Mouse (Mus musculus): ENCODE results near the gene Tent5b. TPM values are rescaled to one million over a fixed set of nuclear protein-coding genes. Genes with fewer than 3 reads are reported as not detected.

Gene Tent5b
- not detected in 3 replicates for total RNA-seq (2017)

DNA sequence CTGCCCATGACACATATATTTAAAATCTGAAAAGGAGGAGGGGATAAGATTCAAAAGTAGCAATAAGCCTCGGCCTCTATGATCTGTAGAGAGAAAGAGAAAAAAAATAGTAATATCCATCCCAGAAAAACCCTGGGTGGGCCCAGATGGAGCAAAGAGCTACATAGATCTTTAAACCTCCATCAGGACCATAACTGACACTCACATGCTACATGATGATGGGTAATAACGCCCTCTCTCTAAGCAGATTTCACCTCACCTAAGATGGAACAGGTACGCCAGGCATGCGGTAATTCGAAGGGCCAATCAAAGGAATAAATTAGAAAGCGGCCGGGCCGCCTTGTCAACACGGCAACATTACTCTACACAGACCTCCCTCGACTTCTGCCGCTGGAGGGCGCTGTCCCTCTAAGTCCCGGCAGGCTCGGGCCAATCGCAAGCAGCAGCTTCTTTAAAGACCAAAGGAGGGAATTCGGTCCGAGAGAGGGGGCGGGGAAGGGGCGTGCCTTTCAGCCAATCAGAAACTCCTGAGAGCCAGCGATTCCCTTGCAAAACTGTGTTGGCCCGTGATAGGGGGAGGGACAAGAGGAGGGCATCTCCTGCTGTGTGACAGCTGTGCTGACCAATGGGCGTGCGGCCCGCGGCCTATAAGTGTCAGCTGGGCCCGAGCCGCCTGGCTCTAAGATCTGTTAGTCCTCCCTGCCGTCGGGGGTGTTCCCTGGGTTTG lies at the start of gene Tent5b:
Tent5b (plus strand) TSS at position 675 of the 727 bp plus-strand sequence.
- peak; percentile 94 for ATAC-seq (replicated peaks; ENCODE audit: insufficient number of reproducible peaks, low FRiP score, low TSS enrichment, poor library complexity, severe bottlenecking)

DNA sequence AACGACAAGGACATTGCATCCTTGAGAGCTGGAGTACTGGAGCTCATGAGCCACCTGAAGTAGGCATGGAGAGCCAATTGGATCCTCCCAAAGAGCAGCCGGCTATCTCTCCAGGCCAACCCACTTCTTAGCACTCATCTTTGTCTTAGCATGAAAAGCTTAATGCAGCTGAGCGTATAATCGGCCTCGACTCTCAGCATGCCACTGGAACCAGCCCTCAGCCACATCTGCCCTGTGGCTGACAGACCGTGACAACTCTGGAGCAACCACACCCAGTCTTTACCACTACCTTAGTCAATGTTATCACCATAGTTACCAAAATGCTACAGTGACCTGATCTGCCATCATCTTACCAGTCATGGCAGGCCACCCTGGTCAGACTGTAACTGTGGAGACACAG lies 48.4 kb upstream of the Tent5b start:
- ATAC-seq (replicated peaks; ENCODE audit: insufficient number of reproducible peaks, low FRiP score, low TSS enrichment, poor library complexity, severe bottlenecking): 0 out of 2 replicates have a peak, but pooled peaks have one; percentile 27

DNA sequence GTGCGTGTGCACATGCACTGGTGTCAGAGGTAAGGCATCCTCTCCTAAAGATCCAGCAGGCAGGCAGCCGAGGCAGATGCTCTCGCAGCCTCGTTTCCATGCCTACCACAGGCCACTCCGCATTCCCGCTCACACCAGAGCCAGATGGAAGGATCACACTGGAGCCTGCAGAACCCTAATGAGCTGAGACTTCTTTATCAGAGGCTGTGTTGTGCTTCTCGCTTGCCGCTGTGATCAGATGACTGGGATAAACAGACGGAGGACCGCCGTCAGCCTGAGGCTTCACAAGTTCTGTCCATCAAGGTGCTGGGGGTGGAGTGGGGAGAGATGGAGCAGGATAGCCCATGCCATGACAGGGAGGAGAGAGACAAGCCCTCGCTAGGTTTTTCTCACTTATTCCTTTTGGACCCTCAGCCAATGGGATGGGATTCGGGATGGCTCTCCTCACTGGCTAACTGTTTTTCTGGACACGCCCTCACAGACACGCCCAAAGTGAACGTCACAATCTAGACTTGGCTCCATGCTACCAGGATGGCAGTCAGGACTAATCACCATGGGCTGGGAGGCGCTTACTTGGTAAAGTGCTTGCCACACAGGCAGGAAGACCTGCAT lies 47.3 kb upstream of the Tent5b start:
- ATAC-seq (replicated peaks; ENCODE audit: insufficient number of reproducible peaks, low FRiP score, low TSS enrichment, poor library complexity, severe bottlenecking): no peak

DNA sequence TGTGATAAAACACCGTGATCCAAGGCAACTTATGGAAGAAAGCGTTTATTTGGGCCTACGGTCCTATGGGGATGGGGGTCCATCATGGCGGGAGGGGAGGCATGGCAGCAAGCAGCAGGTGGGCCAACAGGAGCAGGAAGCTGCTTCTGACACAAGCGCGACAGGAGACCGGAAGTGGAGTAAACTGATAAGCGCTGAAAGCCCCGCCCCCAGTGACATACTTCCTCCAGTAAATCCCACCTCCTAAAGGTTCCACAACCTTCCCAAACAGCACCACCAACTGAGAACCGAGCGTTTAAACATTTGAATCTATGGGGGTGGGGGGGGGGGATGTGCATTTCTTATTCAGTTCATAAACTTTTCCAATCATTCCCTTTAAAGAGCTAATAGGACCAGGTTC lies 44.0 kb upstream of the Tent5b start:
- no peak for ATAC-seq (replicated peaks; ENCODE audit: insufficient number of reproducible peaks, low FRiP score, low TSS enrichment, poor library complexity, severe bottlenecking)

DNA sequence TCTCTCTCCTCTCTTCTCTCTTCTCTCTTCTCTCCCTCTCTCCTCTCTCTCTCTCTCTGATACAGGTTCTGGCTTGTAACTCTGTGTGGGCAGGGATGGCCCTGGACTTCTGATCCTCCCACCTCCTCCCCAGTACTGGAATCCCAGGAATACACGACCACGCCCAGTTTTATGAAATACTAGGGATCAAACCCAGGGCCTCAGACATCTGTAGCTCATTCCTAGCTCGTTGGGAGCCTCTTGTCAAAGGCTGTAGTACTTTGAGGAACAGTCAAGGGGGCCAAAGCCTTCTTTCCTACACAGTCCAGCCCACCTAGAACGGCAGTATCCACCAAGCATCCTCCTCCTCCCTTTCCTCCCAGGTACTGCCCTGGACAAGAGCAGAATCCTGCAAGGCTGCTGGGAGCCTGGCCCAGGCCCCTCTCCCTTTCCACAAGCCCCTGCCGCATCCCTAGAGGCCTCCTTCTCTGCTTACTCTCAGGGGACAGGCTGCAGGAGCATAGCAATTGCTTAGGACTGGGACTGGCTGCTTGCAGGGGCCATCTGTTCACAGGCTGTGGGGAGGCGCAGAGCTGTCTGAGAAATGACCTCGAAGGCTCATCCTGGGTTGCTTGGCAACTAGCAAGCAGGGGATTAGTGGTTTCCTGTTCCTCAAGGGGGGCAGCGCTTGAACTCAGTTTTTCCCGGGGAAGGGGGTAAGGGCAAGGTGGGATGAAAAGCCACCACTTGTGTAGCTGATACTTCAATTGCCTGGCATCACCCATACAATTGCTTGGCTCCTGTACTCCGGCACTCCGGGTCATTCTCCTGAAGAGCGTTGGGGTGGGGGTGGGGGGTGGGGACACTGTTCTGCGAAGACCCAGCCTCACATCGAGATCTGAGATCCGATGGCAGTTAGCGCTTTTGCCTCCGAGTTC lies 40.2 kb upstream of the Tent5b start:
- no peak for ATAC-seq (replicated peaks; ENCODE audit: insufficient number of reproducible peaks, low FRiP score, low TSS enrichment, poor library complexity, severe bottlenecking)

DNA sequence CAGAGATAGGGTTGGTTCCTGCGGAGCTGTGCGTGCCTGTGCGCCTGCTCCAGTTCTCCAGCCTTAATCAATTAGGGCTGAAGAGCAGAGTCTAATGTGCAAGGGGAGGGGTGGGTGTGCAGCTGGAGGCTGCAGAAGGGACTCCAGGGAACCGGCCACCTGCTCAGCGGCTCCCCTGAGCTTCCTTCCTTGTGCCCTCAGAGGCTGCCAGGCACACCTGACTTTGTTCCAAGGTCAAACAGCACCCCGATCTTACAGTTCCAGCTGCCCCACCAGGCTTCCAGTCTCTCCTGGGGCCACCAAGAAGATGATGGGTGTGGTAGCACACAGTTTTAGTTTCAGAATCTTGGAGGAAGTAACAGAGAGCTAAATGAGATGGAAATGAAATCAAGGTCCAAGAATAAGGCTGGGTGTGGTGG lies 39.5 kb upstream of the Tent5b start:
- peak; percentile 86 for ATAC-seq (replicated peaks; ENCODE audit: insufficient number of reproducible peaks, low FRiP score, low TSS enrichment, poor library complexity, severe bottlenecking)

DNA sequence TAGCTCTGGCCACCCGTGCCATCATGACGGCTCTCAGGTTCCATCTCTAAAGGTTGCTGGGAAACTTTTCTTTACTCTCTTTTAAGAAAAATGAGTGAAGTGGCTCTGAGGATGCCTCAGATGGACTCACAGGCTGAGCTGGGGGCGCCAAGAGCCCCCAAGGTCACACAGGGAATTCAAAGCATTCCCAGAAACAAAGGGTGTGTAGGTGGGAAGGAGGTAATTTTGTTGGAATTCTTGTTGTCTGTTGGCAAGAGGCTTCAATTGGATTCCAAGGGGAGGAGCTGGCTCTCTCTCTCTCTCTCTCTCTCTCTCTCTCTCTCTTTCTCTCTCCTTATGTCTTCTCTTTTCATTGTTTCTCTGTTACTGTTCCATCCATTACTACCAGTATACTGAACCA lies 37.7 kb upstream of the Tent5b start:
- no peak for ATAC-seq (replicated peaks; ENCODE audit: insufficient number of reproducible peaks, low FRiP score, low TSS enrichment, poor library complexity, severe bottlenecking)

DNA sequence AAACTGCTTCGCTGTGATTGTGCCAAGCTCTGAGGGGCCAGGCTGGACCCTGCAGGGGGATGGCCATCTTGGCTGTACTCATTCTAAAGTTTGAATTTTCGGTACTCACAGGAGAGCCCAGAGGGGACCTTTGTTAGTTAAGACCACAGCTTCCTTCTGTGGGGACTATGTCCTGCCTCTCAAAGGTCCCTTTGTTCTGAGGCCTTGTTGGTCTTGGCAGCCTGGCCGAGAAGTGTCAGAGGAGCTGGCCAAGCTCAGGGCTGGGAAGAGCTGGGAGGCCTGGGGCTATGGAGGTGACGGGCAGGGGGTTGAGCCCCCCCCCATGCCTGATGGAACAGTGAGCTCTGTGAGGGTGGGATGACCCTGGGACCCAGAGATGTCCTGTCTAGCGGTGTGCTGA lies 36.8 kb upstream of the Tent5b start:
- no peak for ATAC-seq (replicated peaks; ENCODE audit: insufficient number of reproducible peaks, low FRiP score, low TSS enrichment, poor library complexity, severe bottlenecking)

DNA sequence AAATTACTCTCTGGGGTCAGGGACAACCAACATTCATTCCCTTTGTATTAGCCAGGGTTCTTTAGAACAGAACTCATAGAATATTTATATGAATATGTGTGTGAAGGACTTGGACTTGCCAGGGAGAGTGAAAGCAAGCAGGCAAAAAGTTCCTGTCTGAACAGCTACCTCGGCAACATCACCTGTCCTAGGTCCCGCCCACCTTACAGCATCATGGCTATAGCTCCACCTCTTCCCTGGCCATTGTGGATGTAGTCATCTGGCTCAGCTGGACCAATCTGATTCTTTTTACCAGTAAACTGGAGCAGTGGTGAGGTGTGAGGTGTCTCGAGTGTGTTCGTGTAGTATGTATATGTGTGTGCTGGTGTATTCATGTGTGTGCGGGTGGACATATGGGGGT lies 34.2 kb upstream of the Tent5b start:
- ATAC-seq (replicated peaks; ENCODE audit: insufficient number of reproducible peaks, low FRiP score, low TSS enrichment, poor library complexity, severe bottlenecking): no peak

DNA sequence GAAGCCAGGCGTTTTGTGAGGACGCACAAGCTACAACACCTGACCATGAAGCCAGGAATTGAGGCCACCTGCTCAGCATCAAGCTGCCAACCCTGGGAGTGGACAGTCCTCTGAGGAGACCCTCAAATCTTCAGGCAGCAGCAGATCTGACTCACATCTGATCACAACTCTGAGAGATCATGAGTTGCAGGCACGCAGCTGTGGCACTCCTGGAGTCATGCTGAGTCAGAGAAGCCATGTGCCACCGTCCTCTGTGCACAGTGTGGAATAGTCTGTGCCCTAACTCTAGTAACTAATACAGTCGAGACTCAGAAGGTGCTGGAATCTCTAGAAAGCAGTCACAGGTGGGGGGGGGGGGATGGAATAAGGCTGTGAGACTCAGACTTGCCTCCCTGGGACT lies 32.6 kb upstream of the Tent5b start:
- ATAC-seq (replicated peaks; ENCODE audit: insufficient number of reproducible peaks, low FRiP score, low TSS enrichment, poor library complexity, severe bottlenecking): no peak

DNA sequence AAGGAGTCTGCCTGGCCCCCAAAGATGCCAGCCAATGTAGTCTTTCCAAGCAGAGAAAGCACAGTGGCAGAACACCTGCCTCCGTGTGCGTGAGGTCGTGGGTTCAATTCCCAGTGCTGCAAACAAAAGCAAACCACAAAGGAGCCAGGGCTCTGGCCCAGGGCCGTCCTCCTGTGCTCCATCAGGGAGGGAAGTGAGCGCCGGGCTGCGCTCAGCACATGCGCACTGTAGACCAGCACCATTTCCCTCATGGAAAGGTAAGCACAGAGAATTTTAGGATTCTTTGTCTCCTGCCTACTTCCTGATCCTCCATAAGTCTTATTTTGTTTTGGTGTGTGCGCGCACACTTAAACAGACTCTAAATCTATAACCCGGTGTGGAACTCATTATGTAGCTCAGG lies 32.0 kb upstream of the Tent5b start:
- no peak for ATAC-seq (replicated peaks; ENCODE audit: insufficient number of reproducible peaks, low FRiP score, low TSS enrichment, poor library complexity, severe bottlenecking)

DNA sequence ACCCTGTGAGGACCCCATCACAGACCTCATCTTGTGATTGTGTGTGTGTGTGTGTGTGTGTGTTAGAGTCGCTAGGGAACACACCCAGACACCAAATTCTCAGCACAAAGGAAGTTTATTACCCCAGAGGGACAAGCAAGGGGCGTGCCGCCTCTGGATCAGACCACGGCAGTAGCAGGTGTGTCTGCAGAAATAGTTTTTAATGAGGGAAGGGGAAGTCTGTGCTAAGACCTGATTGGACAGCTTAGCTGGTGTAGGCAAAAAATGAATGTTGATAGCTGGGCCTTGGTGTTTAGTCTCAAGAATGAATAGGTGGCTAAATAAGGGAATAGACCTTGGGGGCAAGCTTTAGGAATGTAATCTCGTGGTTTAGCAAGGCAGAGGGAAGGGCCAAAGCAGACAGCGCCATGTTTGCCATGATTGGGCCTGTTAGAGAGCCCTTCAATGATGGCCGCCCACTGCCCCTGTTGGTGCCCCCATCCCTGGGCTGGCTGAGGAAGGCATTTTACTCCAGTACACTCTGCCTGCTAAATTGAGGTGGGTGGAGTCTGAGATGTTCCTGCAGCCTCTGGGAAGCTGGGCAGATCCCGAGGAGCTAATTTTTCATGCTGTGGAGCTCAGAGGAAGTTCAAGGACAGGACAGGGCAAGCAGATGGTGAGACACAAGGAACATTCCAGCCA lies 31.1 kb upstream of the Tent5b start:
- no peak for ATAC-seq (replicated peaks; ENCODE audit: insufficient number of reproducible peaks, low FRiP score, low TSS enrichment, poor library complexity, severe bottlenecking)

DNA sequence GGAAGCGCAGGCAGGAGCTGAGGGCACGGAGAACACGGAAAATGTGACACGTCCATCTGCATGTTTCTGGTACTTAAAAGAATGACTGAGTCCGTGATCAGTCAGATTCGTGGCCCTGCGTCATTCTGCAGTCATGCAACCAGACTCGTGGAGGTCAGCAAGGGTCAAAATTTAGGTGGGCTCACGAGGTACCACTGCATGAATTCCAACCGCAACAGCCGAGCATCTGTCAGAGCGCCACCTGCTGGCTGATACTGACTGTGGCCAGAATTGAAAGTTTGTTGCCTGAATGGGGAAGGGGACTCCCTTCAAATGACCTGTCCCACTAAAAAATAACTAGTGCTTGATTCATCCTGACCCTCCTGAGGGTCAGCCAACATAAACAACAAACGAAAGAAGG lies 30.2 kb upstream of the Tent5b start:
- peak; percentile 48; the same call in 1 of the 2 replicates for ATAC-seq (replicated peaks; ENCODE audit: insufficient number of reproducible peaks, low FRiP score, low TSS enrichment, poor library complexity, severe bottlenecking)

DNA sequence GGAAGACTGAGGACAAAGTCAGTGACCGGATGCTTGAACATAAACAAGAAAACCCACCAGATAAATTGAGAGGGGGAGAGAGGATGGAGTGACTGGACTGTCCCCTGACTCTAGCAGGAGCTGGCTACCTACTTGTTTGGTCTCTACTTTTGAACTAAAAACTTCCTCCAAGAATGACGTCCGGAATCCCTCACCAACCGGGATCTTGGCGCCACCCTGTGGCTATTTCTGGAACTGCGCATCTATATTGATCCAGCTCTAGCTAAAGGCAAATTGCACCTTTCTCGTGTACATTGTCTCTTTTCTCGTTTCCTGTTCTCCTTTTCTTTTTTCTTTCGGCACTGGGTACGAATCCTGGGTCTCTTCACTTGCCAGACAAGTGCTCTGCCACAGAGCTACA lies 28.4 kb upstream of the Tent5b start:
- peak; percentile 83 for ATAC-seq (replicated peaks; ENCODE audit: insufficient number of reproducible peaks, low FRiP score, low TSS enrichment, poor library complexity, severe bottlenecking)

DNA sequence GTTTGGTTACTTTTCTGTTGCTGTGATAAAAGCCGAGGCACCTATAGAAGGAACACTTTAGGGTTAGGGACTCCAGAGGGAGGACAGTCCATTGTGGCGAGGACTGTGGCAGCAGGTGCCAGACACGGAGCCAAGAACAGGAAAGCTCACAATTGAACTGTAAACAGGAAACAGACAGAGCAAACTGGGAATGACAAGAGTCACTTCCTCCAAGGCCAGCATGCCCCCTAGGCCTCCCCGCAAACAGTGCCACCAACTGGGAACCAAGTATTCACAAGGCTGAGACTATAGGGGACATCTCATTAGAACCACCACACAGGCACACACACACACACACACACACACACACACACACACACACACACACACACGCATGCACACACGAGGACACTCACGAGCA lies 27.5 kb upstream of the Tent5b start:
- ATAC-seq (replicated peaks; ENCODE audit: insufficient number of reproducible peaks, low FRiP score, low TSS enrichment, poor library complexity, severe bottlenecking): no peak

DNA sequence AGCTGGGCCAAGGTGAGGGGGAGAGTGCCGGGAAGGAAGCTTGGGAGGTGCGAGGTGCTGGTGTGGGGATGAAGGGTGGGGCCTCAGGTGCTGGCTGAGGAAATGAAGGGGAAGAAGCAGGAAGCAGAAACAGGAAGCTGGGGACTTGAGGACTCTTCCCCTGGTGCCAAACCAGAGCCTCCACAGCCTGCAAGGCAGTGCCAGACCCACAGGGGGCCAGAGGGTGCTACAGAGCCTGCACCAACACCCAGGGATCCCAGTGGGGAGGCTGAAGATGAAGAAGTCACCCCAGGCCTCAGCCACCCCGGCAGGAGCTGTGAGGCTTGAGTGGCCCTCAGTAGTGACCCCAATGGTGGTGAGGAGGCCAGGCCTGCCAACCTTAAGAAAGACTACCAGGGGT lies 21.9 kb upstream of the Tent5b start:
- ATAC-seq (replicated peaks; ENCODE audit: insufficient number of reproducible peaks, low FRiP score, low TSS enrichment, poor library complexity, severe bottlenecking): peak; percentile 45; the same call in 1 of the 2 replicates

DNA sequence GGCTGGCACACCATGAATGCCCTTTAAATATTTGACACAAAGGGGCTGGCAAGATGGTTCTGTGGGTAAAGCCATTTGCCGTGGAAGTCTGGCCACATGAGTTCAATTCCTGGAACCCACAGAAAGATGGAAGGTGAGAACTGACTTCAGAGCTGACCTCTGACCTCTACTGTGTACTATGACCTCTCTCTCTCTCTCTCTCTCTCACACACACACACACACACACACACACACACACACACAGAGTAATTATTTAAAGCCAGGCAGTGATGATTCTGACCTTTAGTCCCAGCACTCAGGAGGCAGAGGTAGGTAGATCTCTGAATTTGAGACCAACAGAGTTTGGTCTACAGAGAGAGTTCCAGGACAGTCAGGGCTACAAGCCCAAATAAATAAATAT lies 19.9 kb upstream of the Tent5b start:
- no peak for ATAC-seq (replicated peaks; ENCODE audit: insufficient number of reproducible peaks, low FRiP score, low TSS enrichment, poor library complexity, severe bottlenecking)

DNA sequence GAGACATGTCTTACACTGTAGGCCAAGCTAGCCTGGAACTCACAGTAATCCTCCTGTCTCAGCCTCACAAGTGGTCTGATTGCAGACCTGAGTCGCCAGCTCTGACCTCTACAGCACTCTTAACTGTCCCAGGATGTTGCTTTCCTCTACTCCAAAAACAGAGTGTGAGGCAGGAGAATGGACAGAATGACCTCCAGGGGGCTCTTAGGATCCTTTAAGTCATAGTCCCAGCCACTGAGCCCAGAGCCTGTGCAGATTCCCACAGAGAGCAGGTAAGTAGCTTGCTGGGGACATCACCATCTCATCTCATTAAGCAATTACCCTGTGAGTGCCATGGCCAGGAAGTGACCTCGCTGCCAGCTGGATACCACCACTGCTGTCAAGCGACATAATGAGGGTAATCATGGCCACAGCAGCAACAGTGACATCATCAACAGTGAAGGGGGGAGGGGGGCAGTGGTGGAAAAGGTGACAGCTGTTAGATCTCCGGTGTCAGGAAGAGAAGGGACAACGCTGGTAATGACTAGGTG lies 19.1 kb upstream of the Tent5b start:
- no peak for ATAC-seq (replicated peaks; ENCODE audit: insufficient number of reproducible peaks, low FRiP score, low TSS enrichment, poor library complexity, severe bottlenecking)

DNA sequence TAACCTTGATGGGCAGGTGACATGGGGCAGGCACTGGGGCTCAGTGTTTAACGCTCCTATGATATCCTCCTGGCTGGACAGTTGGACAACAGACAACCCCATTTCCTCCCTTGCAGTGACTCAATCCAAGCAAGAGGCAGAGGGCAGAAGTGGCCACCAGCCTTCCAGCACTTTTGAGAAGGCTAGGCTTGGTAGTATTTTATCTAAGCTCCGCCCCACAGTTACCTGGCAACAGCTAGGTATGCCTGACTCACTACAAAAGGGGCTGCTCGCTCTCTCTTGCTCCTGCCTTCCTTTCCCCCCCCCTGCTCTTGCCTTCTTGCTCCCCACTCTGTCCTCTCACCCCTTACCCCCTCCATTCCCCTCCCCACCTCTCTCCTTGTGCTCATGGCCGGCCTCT lies 18.6 kb upstream of the Tent5b start:
- no peak for ATAC-seq (replicated peaks; ENCODE audit: insufficient number of reproducible peaks, low FRiP score, low TSS enrichment, poor library complexity, severe bottlenecking)

All from monocyte, adult 5-6 weeks (primary cell).